Mouse (Mus musculus) small intestine, adult 2 months (tissue): ENCODE measurements around the gene E2f6.

Source experiments
- CTCF ChIP-seq: fragments of 200-500 bp; IDR thresholded peaks from 2 replicates; pipeline ENCODE4 v1.5.1; 2012; ENCODE audit warnings: low read depth, mild to moderate bottlenecking, control low read depth, inconsistent platforms, low read length, moderate library complexity, mixed read lengths; ENCODE audit not compliant: insufficient replicate concordance, insufficient read length; ENCODE audit errors: extremely low read depth
- POLR2A ChIP-seq: fragments of 200-500 bp; IDR thresholded peaks from 2 replicates; pipeline ENCODE4 v1.6.1; 2012; ENCODE audit warnings: low read depth, mild to moderate bottlenecking, control low read depth, inconsistent platforms, low read length, moderate library complexity

DNA sequence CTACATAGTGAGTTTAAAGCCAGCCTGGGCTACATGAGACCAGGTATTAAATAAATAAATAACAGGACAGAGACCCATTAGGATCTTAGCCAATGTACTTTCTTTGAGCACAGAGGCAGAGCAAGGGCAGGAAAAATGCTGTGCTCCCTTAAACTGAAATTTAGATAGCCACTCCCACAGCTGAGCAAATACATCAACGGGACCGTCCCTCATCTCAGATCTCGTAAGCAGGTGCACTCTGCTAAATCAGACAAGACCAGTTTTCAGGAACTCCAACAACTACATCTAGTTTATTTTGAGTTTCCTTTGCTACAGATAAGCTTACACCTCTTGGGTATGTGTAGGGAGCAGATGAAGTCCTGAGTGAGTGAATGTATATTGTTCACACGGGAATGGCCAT lies 47.3 kb downstream of the E2f6 start:
- TF ChIP-seq CTCF (no peak), POLR2A (no peak)
